Mouse (Mus musculus) layer of hippocampus, adult 18-20 months (tissue): Measurements from ENCODE around the gene Cep131. TPM values are rescaled to one million over a fixed set of nuclear protein-coding genes. Genes with fewer than 3 reads are reported as not detected.

Experiments
- DNase-seq, 2 experiments: peaks; one replicate each; pipeline ENCODE4 v3.0.0; 2022; ENCODE audit warnings: low spot score in 2 of 2
- microRNA-seq, 2 experiments: library from miRNA; unstranded; fragments of <30 nt; microRNA quantifications; one replicate each; pipeline ENCODE4 v1.2.0; 2021
- total RNA-seq, 2 experiments: library from RNA; stranded (reverse); gene quantifications; 2 replicates each; pipeline ENCODE4 v1.2.3; 2021

The Cep131 gene
- total RNA-seq, 2 experiments from 2014 or later: 31.7 to 32.5 TPM

DNA sequence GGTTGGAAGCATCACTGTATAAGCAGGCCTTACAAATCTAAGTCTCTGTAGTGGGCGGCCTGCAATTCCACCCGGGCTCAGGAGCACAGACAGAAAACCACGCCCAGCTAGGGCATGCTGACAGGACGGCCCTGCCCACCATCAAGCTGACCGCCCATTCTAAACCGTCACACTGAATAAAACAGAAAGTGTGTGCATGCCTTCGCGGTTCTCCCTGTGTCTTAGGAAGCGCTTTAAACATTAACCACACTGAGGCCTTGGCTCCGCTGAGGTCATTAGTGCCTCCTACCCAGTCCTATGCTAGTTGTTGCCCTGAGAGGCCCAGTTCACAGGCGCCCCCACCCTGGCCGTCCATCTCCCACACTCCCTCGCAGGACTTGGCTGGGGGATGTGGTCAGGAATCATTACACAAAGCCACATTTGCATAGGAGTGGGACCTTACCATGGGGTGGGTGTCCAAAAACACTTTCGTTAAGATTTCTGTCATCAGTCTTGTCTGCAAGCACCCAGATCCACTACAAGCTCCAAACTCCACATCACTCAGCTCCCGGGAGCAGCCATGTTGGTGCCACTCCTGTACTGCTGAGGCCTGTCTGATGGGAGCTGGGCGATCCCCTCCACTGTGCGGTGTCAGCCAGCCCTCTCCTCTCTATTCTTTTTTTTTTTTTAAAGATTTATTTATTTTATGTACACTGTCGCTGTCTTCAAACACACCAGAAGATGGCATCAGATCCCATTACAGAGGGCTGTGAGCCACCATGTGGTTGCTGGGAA, 58.1 kb downstream of the Cep131 start:
- DNase-seq: no peak

DNA sequence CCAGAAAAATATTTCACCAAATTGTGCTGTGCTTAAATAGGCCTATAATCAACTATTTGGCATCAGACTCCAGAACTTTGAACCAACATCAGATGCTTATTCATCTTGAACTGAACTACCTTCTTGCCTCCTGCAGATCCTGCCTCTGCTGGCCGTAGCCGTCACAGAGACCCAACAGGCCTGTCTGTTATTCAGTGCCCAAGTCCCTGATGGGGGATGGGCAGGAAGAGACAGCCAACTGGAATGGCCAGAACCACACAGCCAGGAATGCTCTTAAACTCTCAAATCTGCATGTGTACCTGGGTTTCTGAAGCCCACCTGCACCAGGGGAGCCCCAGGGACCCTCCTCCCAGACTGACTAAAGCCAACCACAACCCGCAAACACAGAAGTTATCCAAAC, 59.7 kb downstream of the Cep131 start:
- DNase-seq: no peak

DNA sequence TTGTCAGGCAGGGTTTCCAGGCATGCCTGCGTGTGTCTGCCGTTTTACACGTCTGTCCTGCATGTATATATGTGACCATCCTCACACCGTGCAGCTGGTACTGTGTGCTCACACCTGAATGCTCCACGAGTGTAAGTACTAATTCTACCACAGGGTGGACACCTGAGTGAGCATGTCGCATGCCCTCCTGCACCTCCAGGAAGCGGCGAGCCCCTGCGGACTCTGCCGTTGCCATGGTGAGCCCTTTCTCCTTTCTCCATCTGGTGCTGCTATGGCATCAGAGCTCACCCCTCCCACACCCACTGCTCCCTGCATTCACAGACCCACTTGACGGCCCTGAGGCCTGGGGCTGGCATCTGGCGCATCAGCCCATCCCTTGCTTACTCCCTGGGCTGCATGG, 63.8 kb downstream of the Cep131 start:
- DNase-seq: no peak

DNA sequence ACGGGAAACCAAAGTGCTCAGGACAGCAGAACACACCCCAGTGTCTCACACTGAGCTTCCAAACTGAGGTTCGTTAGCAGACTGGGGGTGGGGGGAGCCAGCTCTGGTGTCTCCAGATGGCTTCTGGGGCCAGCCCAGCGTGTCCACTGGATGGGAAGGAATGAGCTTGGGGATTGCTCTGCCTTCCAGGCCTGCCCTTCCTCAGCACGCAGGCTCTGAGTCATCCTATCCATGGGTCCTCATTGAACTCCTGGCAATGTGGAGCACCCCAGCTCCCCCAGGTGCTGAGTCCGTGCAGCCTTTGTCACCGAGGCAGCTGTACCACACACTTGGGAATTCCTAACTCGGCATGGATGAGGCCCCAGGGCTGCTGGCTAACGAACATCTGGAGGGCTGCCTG, 64.4 kb downstream of the Cep131 start:
- no peak for DNase-seq

DNA sequence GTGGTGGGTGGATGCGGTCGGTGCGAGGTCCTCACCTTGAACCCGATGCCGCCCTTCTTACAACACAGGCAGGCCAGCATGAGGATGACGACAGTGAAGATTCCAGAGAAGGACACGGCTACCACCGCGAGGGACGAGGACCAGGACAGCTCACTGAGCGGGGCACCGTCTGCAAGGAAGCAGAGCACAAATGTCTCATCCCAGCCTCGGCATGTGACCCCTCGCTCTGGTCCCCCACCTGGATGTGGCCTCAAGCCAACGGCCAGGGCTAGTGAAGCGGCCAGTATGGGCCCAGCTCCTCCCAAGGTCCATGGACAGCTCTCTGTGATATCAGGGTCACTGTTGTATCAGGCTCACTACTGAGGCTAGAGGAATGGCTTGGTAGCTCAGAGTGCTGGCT, 65.3 kb downstream of the Cep131 start:
- no peak for DNase-seq

DNA sequence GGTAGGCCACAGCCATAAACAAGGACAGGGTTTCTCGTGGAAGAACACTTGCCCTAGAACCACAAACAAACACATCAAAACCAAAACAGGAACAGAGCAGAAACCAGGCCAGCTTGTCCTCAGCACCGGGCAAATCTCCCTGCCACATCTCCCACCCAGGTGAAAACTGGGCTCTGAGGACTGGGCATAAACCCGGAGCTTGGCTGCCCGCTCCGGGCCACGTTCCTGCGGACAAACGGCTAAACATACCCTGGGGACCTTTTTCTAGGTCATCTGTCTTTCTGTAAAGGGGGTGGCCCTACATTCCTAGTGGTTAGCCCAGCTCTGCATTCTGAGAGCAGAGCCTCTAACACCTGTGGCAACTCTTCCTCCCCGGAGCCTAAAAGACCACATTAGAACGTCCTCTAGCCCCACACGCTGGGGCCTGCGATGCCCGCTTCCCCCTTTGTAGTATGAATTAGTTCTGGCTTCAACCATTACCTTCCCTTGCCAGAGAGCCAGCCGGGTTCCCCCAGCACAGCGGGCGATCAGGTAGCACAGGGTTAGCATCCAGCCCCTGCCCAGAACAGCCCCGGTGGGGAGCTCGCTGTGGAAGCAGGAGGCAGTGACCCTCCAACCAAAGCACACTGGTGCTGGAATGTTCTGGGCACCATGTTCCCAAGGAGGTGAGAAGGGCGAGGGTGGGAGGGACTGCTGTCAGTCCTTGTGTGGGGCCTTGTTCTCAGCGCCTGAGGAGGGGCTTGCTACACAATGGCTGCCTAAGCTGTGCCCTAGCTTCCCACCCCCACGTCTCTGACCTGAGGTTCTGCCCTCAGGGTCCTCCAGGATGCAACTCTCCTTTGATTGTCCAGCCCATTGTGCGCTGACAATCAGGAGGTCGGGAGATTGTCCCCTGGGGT, 66.8 kb downstream of the Cep131 start:
- DNase-seq: no peak

DNA sequence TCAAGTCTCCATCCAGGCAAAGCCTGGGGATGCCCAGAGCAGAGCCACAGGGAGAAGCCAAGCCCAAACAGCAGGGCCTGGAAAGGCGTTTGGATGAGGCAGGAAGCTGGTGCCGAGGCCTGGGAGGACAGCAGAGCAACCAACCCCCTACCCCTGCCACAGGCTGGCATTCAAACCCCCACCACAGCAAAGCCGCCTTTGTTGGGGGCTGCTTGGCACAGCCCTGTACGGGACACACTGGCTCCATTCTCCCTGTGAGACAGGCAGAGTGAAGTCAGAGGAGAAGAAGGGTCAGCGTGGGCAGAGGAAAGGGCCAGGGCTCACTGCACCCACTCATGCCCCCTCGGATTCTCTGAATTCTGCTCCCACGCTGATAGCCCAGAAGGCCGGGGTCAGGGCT, 69.6 kb downstream of the Cep131 start:
- peak in 1 of 2 experiments; percentile 62 for DNase-seq

DNA sequence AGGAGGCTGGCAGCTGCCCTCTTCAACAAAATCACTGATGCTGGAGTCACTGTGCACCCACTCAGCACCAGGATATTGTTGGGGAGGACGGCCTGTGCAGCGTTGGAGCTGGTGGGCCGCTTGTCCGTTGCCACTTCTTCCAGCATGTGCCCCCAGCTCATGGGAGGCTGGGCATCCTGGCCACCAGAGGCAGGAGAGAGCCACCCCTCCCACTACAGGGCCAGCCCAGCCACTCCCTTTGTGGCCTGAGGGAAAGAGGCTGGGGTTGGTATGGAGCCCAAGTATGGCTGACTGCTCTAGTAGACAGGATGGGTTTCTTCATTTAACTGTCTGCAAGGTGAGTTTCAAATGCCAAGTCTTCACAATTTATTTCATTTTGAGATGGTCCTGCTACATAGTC, 71.9 kb downstream of the Cep131 start:
- DNase-seq: no peak

Small RNA genes within 50 kb of the gene (microRNA-seq; reads per million reads assigned to microRNA genes)
- gene Gm25948 (0 to 0.20 reads per million in 2 experiments), gene Mir3065 (0 reads per million in 2 experiments), gene Mir338 (0 reads per million in 2 experiments)

Other genes with a start within 250 kb of the Cep131 start
- 10 to 100 TPM; 33.7 to 36.0 TPM for gene Chmp6, start 173.4 kb downstream of the Cep131 start, total RNA-seq
- gene Baiap2, start 144.1 kb downstream of the Cep131 start, total RNA-seq: 100 to 1,000 TPM; 257 to 261 TPM
- gene Aatk, start 39.7 kb downstream of the Cep131 start, total RNA-seq: 100 to 1,000 TPM; 205 to 215 TPM
- 10 to 100 TPM; 13.9 to 17.9 TPM for gene Tepsin, start 11.9 kb upstream of the Cep131 start, total RNA-seq
- gene Ndufaf8, start 12.1 kb upstream of the Cep131 start, total RNA-seq: 10 to 100 TPM; 38.6 to 39.3 TPM
- gene Slc38a10, start 64.5 kb upstream of the Cep131 start, total RNA-seq: 10 to 100 TPM; 81.4 to 86.5 TPM
- gene Bahcc1, start 146.1 kb upstream of the Cep131 start, total RNA-seq: 10 to 100 TPM; 17.6 to 19.0 TPM